Mouse (Mus musculus): ENCODE measurements around the gene Hyal3.

Hyal3 gene

GRCm38 (mm10) chr9:107634406-107635278 is 54.0 kb downstream of the Hyal3 start:
- in situ Hi-C loops (cut with MboI), result no loop called here

DNA sequence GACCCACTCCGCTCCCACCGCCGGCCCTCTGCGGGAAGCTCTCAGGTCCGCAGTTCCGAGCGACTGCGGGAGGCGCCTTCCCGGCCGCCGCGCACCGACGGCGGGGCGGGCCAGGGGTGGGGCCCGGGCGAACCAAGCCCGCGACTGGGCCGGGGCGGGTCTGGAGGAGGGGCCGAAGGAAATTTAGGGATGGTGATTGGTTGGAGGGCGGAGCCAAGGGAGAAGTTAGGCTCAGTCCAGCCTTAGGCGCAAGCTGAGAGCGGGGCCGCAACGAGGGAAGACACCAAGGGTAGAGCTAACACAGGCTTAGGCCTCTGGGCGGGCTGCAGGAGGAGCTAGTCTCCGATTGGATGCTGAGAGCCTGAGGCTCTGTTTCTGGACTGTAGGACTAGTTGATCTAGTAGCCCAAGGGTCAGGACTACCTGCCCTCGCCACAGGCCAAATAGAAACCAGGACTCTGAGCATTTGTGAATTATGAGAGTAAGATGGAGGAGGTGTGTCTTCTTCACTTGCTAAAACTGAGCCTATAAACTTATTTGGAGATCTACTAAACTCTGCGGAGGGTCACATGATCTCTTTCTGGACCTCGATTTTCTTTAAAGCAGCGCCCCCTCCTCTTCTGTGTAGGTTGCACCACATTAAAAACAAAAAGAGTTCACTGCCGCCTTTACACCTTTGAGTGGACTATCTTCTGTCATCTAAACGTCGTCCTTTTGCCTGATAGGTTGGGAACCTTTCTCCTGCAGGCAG is 54.8 kb downstream of the Hyal3 start, which contains the start of gene Gnai2:
TSS of gene Gnai2 (minus strand) at position 89 of the 750 bp plus-strand sequence.
- in situ Hi-C loops (cut with MboI), result no loop called here
